Mouse (Mus musculus) kidney, postnatal 0 days (tissue): ENCODE data around the gene Arhgef17. TPM values are rescaled to one million over a fixed set of nuclear protein-coding genes. Genes with fewer than 3 reads are reported as not detected.

ENCODE experiments used
- ATAC-seq: fragments of 200-750 bp; cut with Nextera tagmentation; replicated peaks from 2 replicates; pipeline ENCODE4 v1.8.0; 2017; ENCODE audit warnings: low read depth, moderate number of reproducible peaks, moderate TSS enrichment, moderate library complexity; ENCODE audit not compliant: low FRiP score
- DNase-seq: peaks from one replicate; pipeline ENCODE4 v3.0.0-alpha.2; 2016; ENCODE audit warnings: low spot score
- H3K27ac ChIP-seq: fragments of 300-500 bp; sonication (generic); 2 replicates; pipeline ENCODE4 v1.5.1; 2014; ENCODE audit warnings: mild to moderate bottlenecking
- H3K27me3 ChIP-seq: fragments of 300-500 bp; sonication (generic); 2 replicates; pipeline ENCODE4 v1.6.1; 2014; ENCODE audit warnings: low read length, mixed read lengths; ENCODE audit not compliant: insufficient read depth
- H3K36me3 ChIP-seq: fragments of 300-500 bp; sonication (generic); 2 replicates; pipeline ENCODE4 v1.6.1; 2014; ENCODE audit warnings: low read length, mixed read lengths; ENCODE audit not compliant: insufficient read depth
- H3K4me1 ChIP-seq: fragments of 300-500 bp; sonication (generic); replicated peaks from 2 replicates; pipeline ENCODE4 v1.6.1; 2014; ENCODE audit warnings: antibody characterized with exemption, low read length, mixed read lengths; ENCODE audit not compliant: insufficient read depth
- H3K4me2 ChIP-seq: fragments of 300-500 bp; sonication (generic); 2 replicates; pipeline ENCODE4 v1.6.1; 2014; ENCODE audit warnings: mild to moderate bottlenecking, low read length, moderate library complexity, mixed read lengths
- H3K4me3 ChIP-seq: fragments of 300-500 bp; sonication (generic); replicated peaks from 2 replicates; pipeline ENCODE4 v1.5.1; 2014; ENCODE audit warnings: low read depth, low read length
- H3K9ac ChIP-seq: fragments of 300-500 bp; sonication (generic); 2 replicates; pipeline ENCODE4 v1.6.1; 2014; ENCODE audit warnings: low read depth, low read length
- H3K9me3 ChIP-seq: fragments of 300-500 bp; sonication (generic); replicated peaks from 2 replicates; pipeline ENCODE4 v1.6.1; 2016; ENCODE audit warnings: low read length, inconsistent platforms, mixed read lengths
- CTCF ChIP-seq: IDR thresholded peaks from 2 replicates; pipeline ENCODE4 v1.5.1; 2016; ENCODE audit warnings: antibody characterized with exemption, low read depth, mild to moderate bottlenecking, moderate library complexity
- WGBS: fragments of 180-500 bp; shearing (Covaris S2); extraction: QIAGEN DNeasy Blood & Tissue Kit; methylation state at CpG from one replicate; pipeline ENCODE4 v1.1.7; 2014; 5-methylcytosine and 5-hydroxymethylcytosine counted together
- polyA plus RNA-seq: library from polyadenylated mRNA; unstranded; fragments of >200 nt; fragmentation: Nextera tagmentation; extraction: Ambion mirVana; gene quantifications from 2 replicates; pipeline ENCODE4 v1.2.1, GENCODE M21; 2015

The Arhgef17 gene
- polyA plus RNA-seq, 1 experiment from 2014 or later = 7.8 TPM

GRCm38 (mm10) chr7:100869877-100870629 lies 61.9 kb downstream of the Arhgef17 start:
- Histone ChIP-seq H3K9me3 (no peaks in the 10 kb centered on the region), H3K27me3 (no peaks in the 10 kb centered on the region), H3K4me1 (no peaks in the 10 kb centered on the region), H3K36me3 (peaks cover 16% of the 10 kb centered on the region), H3K27ac (no peak overlapping the region), H3K4me2 (no peak overlapping the region), H3K4me3 (no peak overlapping the region), H3K9ac (no peak overlapping the region)
- TF ChIP-seq CTCF = no peak
- ATAC-seq = no peak
- 81% methylated on average over 8 of the region's 8 CpGs for WGBS
- no peak for DNase-seq

GRCm38 (mm10) chr7:100868551-100868950 lies 63.4 kb downstream of the Arhgef17 start:
- no peaks in the 10 kb centered on the region for H3K9me3 ChIP-seq
- DNase-seq (no peak), ATAC-seq (no peak)
- H3K27me3 ChIP-seq = no peaks in the 10 kb centered on the region
- 60% methylated on average over 4 of the region's 4 CpGs for WGBS
- peaks cover 11% of the 10 kb centered on the region for H3K36me3 ChIP-seq
- H3K9ac ChIP-seq = no peak overlapping the region
- H3K27ac ChIP-seq = no peak overlapping the region
- no peaks in the 10 kb centered on the region for H3K4me1 ChIP-seq
- no peak overlapping the region for H3K4me2 ChIP-seq
- TF ChIP-seq CTCF = no peak
- H3K4me3 ChIP-seq = no peak overlapping the region

- H3K9ac ChIP-seq = no peak overlapping the region
- H3K27me3 ChIP-seq = no peaks in the 10 kb centered on the region
- H3K4me3 ChIP-seq = no peak overlapping the region
- no peak overlapping the region for H3K27ac ChIP-seq
- DNase-seq = no peak
- H3K4me2 ChIP-seq = no peak overlapping the region
- H3K4me1 ChIP-seq = no peaks in the 10 kb centered on the region
- no peak for ATAC-seq
- WGBS = 57% methylated on average over 2 of the region's 2 CpGs
- no peaks in the 10 kb centered on the region for H3K9me3 ChIP-seq
- H3K36me3 ChIP-seq = peaks cover 2% of the 10 kb centered on the region; the same call in 1 of the 2 replicates
- TF ChIP-seq CTCF = no peak
Observed at GRCm38 (mm10) chr7:100867561-100867960, 64.3 kb downstream of the Arhgef17 start.

GRCm38 (mm10) chr7:100866675-100867074 lies 65.2 kb downstream of the Arhgef17 start:
- Histone ChIP-seq H3K27ac (no peak overlapping the region), H3K4me1 (no peaks in the 10 kb centered on the region), H3K27me3 (no peaks in the 10 kb centered on the region), H3K9me3 (no peaks in the 10 kb centered on the region), H3K4me2 (no peak overlapping the region), H3K9ac (no peak overlapping the region), H3K36me3 (no peaks in the 10 kb centered on the region), H3K4me3 (no peak overlapping the region)
- TF ChIP-seq CTCF = peak; percentile 90
- ATAC-seq (no peak), DNase-seq (peak; percentile 85)
- WGBS = 4% methylated on average over 3 of the region's 3 CpGs

- DNase-seq (peak; percentile 97), ATAC-seq (peak; percentile 92)
- under 1% methylated on average over 83 of the region's 91 CpGs for WGBS
- Histone ChIP-seq H3K4me2 (peak within 1 kb of the TSS; percentile 100), H3K9ac (peak within 1 kb of the TSS; percentile 70), H3K27me3 (no peaks in the 10 kb centered on the region), H3K27ac (peak within 1 kb of the TSS; percentile 63; the same call in 1 of the 2 replicates), H3K4me3 (peak within 1 kb of the TSS; percentile 75), H3K36me3 (no peaks in the 10 kb centered on the region), H3K9me3 (no peaks in the 10 kb centered on the region), H3K4me1 (no peaks in the 10 kb centered on the region)
- TF ChIP-seq CTCF = peak; percentile 77
Observed at GRCm38 (mm10) chr7:100862828-100863638, 68.9 kb downstream of the Arhgef17 start, which contains the start of gene Relt. Gene Relt (minus strand): TSS chr7:100863446.

- Histone ChIP-seq H3K4me3 (peak overlapping the region; percentile 75), H3K4me2 (peak overlapping the region; percentile 100), H3K27ac (no peak overlapping the region), H3K9me3 (no peaks in the 10 kb centered on the region), H3K9ac (peak overlapping the region; percentile 70), H3K36me3 (no peaks in the 10 kb centered on the region), H3K27me3 (no peaks in the 10 kb centered on the region), H3K4me1 (no peaks in the 10 kb centered on the region)
- WGBS = 9% methylated on average over 4 of the region's 4 CpGs
- no peak for TF ChIP-seq CTCF
- ATAC-seq (no peak; the same call in 1 of the 2 replicates), DNase-seq (no peak)
Observed at GRCm38 (mm10) chr7:100862353-100862752, 69.6 kb downstream of the Arhgef17 start.
